Mouse (Mus musculus) frontal cortex, postnatal 36 days (tissue): Measurements from ENCODE around the gene Aco2.

Experiments used
- DNase-seq, 2 experiments: peaks; one replicate each; pipeline ENCODE4 v3.0.0; 2022; ENCODE audit warnings: low spot score in 2 of 2

Gene Aco2

GRCm38 (mm10) chr15:81872262-81873136 lies at the start of gene Aco2:
TSS of gene Aco2 (plus strand) at chr15:81872309.
- peak; percentile 99 to 100 for DNase-seq

GRCm38 (mm10) chr15:81822631-81823030 lies 49.5 kb upstream of the Aco2 start:
- DNase-seq, result no peak

- DNase-seq, result no peak
Measured at GRCm38 (mm10) chr15:81824832-81825231, 47.3 kb upstream of the Aco2 start.

- DNase-seq, result no peak
Measured at GRCm38 (mm10) chr15:81828426-81829207, 43.5 kb upstream of the Aco2 start.

GRCm38 (mm10) chr15:81829208-81829580 lies 42.9 kb upstream of the Aco2 start:
- no peak for DNase-seq

GRCm38 (mm10) chr15:81830530-81830929 lies 41.6 kb upstream of the Aco2 start:
- DNase-seq, result no peak

- DNase-seq, result peak; percentile 79 to 86
Measured at GRCm38 (mm10) chr15:81831136-81831825, 40.8 kb upstream of the Aco2 start.

GRCm38 (mm10) chr15:81832219-81832618 lies 39.9 kb upstream of the Aco2 start:
- no peak for DNase-seq

- no peak for DNase-seq
Measured at GRCm38 (mm10) chr15:81833481-81833880, 38.6 kb upstream of the Aco2 start.

GRCm38 (mm10) chr15:81834171-81834841 lies 37.8 kb upstream of the Aco2 start:
- no peak for DNase-seq

GRCm38 (mm10) chr15:81835007-81835880 lies 36.9 kb upstream of the Aco2 start:
- no peak for DNase-seq

GRCm38 (mm10) chr15:81836124-81836821 lies 35.8 kb upstream of the Aco2 start:
- DNase-seq, result peak; percentile 89 to 91

GRCm38 (mm10) chr15:81836966-81837920 lies 34.9 kb upstream of the Aco2 start:
- no peak for DNase-seq

- no peak for DNase-seq
Measured at GRCm38 (mm10) chr15:81838554-81839235, 33.4 kb upstream of the Aco2 start.

GRCm38 (mm10) chr15:81839634-81840033 lies 32.5 kb upstream of the Aco2 start:
- DNase-seq, result peak; percentile 67 to 68

- DNase-seq, result no peak
Measured at GRCm38 (mm10) chr15:81840306-81840705, 31.8 kb upstream of the Aco2 start.

GRCm38 (mm10) chr15:81842275-81842674 lies 29.8 kb upstream of the Aco2 start:
- DNase-seq, result no peak

- DNase-seq, result no peak
Measured at GRCm38 (mm10) chr15:81845033-81845625, 27.0 kb upstream of the Aco2 start.
